Mouse (Mus musculus) embryonic facial prominence, embryonic 12.5 days (tissue): ENCODE data around the gene Rab43. TPM values are rescaled to one million over a fixed set of nuclear protein-coding genes. Genes with fewer than 3 reads are reported as not detected.
"Not testable (repeated sequence)": the region's sequence is repeated elsewhere in the genome, so short reads cannot be mapped to it uniquely, and the experiment has no call there.

Source experiments
- ATAC-seq: fragments of 200-750 bp; cut with Nextera tagmentation; 2 replicates; pipeline ENCODE4 v1.8.0; 2017; ENCODE audit not compliant: insufficient number of reproducible peaks, insufficient read depth, low FRiP score, low TSS enrichment
- H3K27ac ChIP-seq: fragments of 300-500 bp; sonication (generic); 2 replicates; pipeline ENCODE4 v1.5.1; 2016; ENCODE audit warnings: mild to moderate bottlenecking
- H3K27me3 ChIP-seq: fragments of 300-500 bp; sonication (generic); 2 replicates; pipeline ENCODE4 v1.6.1; 2016; ENCODE audit warnings: mild to moderate bottlenecking, moderate library complexity
- H3K36me3 ChIP-seq: fragments of 300-500 bp; sonication (generic); 2 replicates; pipeline ENCODE4 v1.6.1; 2016; ENCODE audit warnings: mild to moderate bottlenecking
- H3K4me1 ChIP-seq: fragments of 300-500 bp; sonication (generic); 2 replicates; pipeline ENCODE4 v1.6.1; 2016
- H3K4me2 ChIP-seq: fragments of 300-500 bp; sonication (generic); replicated peaks from 2 replicates; pipeline ENCODE4 v1.6.1; 2016; ENCODE audit warnings: mild to moderate bottlenecking, moderate library complexity
- H3K4me3 ChIP-seq: fragments of 300-500 bp; sonication (generic); 2 replicates; pipeline ENCODE4 v1.5.1; 2016; ENCODE audit warnings: mild to moderate bottlenecking
- H3K9ac ChIP-seq: fragments of 300-500 bp; sonication (generic); 2 replicates; pipeline ENCODE4 v1.6.1; 2016; ENCODE audit warnings: mild to moderate bottlenecking, moderate library complexity
- H3K9me3 ChIP-seq: fragments of 300-500 bp; sonication (generic); 2 replicates; pipeline ENCODE4 v1.6.1; 2016; ENCODE audit warnings: mild to moderate bottlenecking, moderate library complexity
- WGBS: fragments of 180-500 bp; shearing (Covaris S2); methylation state at CpG from one replicate; pipeline ENCODE4 v1.1.7; 2016; 5-methylcytosine and 5-hydroxymethylcytosine counted together
- polyA plus RNA-seq: library from polyadenylated mRNA; unstranded; fragments of >200 nt; fragmentation: Nextera tagmentation; extraction: Ambion mirVana; gene quantifications from 2 replicates; pipeline ENCODE4 v1.2.1, GENCODE M21; 2016

Rab43 gene
- polyA plus RNA-seq, 1 experiment from 2014 or later, result 12.0 TPM

GRCm38 (mm10) chr6:87779174-87780165 lies 32.5 kb downstream of the Rab43 start:
- Histone ChIP-seq H3K27ac (no peak overlapping the region), H3K9ac (no peak overlapping the region), H3K9me3 (no peaks in the 10 kb centered on the region), H3K27me3 (no peaks in the 10 kb centered on the region), H3K36me3 (no peaks in the 10 kb centered on the region), H3K4me3 (no peak overlapping the region), H3K4me2 (no peak overlapping the region), H3K4me1 (no peaks in the 10 kb centered on the region)
- no peak for ATAC-seq
- 83% methylated on average over 11 of the region's 11 CpGs for WGBS

GRCm38 (mm10) chr6:87778294-87779173 lies 33.4 kb downstream of the Rab43 start:
- Histone ChIP-seq H3K36me3 (no peaks in the 10 kb centered on the region), H3K4me1 (no peaks in the 10 kb centered on the region), H3K4me2 (no peak overlapping the region), H3K9ac (no peak overlapping the region), H3K27ac (no peak overlapping the region), H3K9me3 (no peaks in the 10 kb centered on the region), H3K27me3 (no peaks in the 10 kb centered on the region), H3K4me3 (no peak overlapping the region)
- no peak for ATAC-seq
- 73% methylated on average over 11 of the region's 11 CpGs for WGBS

GRCm38 (mm10) chr6:87777842-87778241 lies 34.1 kb downstream of the Rab43 start, which contains the start of gene Gp9:
TSS of gene Gp9 (plus strand) at chr6:87778072.
- no peaks in the 10 kb centered on the region for H3K9me3 ChIP-seq
- H3K4me1 ChIP-seq, result no peaks in the 10 kb centered on the region
- WGBS, result 74% methylated on average over 2 of the region's 2 CpGs
- no peak within 1 kb of the TSS for H3K4me3 ChIP-seq
- H3K27me3 ChIP-seq, result no peaks in the 10 kb centered on the region
- H3K9ac ChIP-seq, result no peak within 1 kb of the TSS
- ATAC-seq, result no peak
- no peaks in the 10 kb centered on the region for H3K36me3 ChIP-seq
- no peak within 1 kb of the TSS for H3K4me2 ChIP-seq
- no peak within 1 kb of the TSS for H3K27ac ChIP-seq

- no peak for ATAC-seq
Measured at GRCm38 (mm10) chr6:87776663-87777062, 35.3 kb downstream of the Rab43 start.

GRCm38 (mm10) chr6:87775588-87776245 lies 36.2 kb downstream of the Rab43 start:
- no peaks in the 10 kb centered on the region for H3K9me3 ChIP-seq
- no peak overlapping the region for H3K4me2 ChIP-seq
- no peaks in the 10 kb centered on the region for H3K36me3 ChIP-seq
- WGBS, result 67% methylated on average over 3 of the region's 3 CpGs
- no peak overlapping the region for H3K27ac ChIP-seq
- H3K27me3 ChIP-seq, result no peaks in the 10 kb centered on the region
- no peaks in the 10 kb centered on the region for H3K4me1 ChIP-seq
- no peak overlapping the region for H3K9ac ChIP-seq
- no peak for ATAC-seq
- no peak overlapping the region for H3K4me3 ChIP-seq

More at GRCm38 (mm10) chr6:87776663-87777062, 35.3 kb downstream of the Rab43 start:
- H3K4me2 ChIP-seq, result no peak overlapping the region
- H3K4me1 ChIP-seq, result no peaks in the 10 kb centered on the region
- no peak overlapping the region for H3K27ac ChIP-seq
- no peaks in the 10 kb centered on the region for H3K36me3 ChIP-seq
- H3K4me3 ChIP-seq, result no peak overlapping the region
- WGBS, result 75% methylated on average over 1 of the region's 1 CpGs
- H3K9me3 ChIP-seq, result no peaks in the 10 kb centered on the region
- no peaks in the 10 kb centered on the region for H3K27me3 ChIP-seq
- H3K9ac ChIP-seq, result no peak overlapping the region

- H3K4me2 ChIP-seq, result no peak overlapping the region
- WGBS, result 86% methylated on average over 9 of the region's 9 CpGs
- no peaks in the 10 kb centered on the region for H3K4me1 ChIP-seq
- H3K9ac ChIP-seq, result no peak overlapping the region
- H3K27ac ChIP-seq, result no peak overlapping the region
- H3K36me3 ChIP-seq, result no peaks in the 10 kb centered on the region
- no peaks in the 10 kb centered on the region for H3K27me3 ChIP-seq
- no peaks in the 10 kb centered on the region for H3K9me3 ChIP-seq
- ATAC-seq, result no peak
- H3K4me3 ChIP-seq, result no peak overlapping the region
Measured at GRCm38 (mm10) chr6:87774909-87775308, 37.1 kb downstream of the Rab43 start.

GRCm38 (mm10) chr6:87774466-87774865 lies 37.5 kb downstream of the Rab43 start:
- no peak overlapping the region for H3K4me3 ChIP-seq
- no peaks in the 10 kb centered on the region for H3K27me3 ChIP-seq
- no peak for ATAC-seq
- no peak overlapping the region for H3K4me2 ChIP-seq
- no peaks in the 10 kb centered on the region for H3K4me1 ChIP-seq
- H3K9me3 ChIP-seq, result no peaks in the 10 kb centered on the region
- H3K27ac ChIP-seq, result no peak overlapping the region
- no peak overlapping the region for H3K9ac ChIP-seq
- 66% methylated on average over 1 of the region's 1 CpGs for WGBS
- no peaks in the 10 kb centered on the region for H3K36me3 ChIP-seq

- Histone ChIP-seq H3K9ac (no peak overlapping the region), H3K36me3 (no peaks in the 10 kb centered on the region), H3K4me1 (no peaks in the 10 kb centered on the region), H3K27ac (no peak overlapping the region), H3K4me3 (no peak overlapping the region), H3K27me3 (no peaks in the 10 kb centered on the region), H3K4me2 (no peak overlapping the region), H3K9me3 (no peaks in the 10 kb centered on the region)
- WGBS, result 63% methylated on average over 8 of the region's 8 CpGs
- no peak for ATAC-seq
Measured at GRCm38 (mm10) chr6:87770626-87771025, 41.3 kb downstream of the Rab43 start.

GRCm38 (mm10) chr6:87764296-87764695 lies 47.7 kb downstream of the Rab43 start:
- 98% methylated on average over 2 of the region's 2 CpGs for WGBS

GRCm38 (mm10) chr6:87763376-87764280 lies 48.3 kb downstream of the Rab43 start:
- Histone ChIP-seq H3K9me3 (no peaks in the 10 kb centered on the region), H3K4me2 (no peak overlapping the region), H3K4me3 (no peak overlapping the region), H3K36me3 (no peaks in the 10 kb centered on the region), H3K4me1 (no peaks in the 10 kb centered on the region), H3K27ac (no peak overlapping the region), H3K9ac (no peak overlapping the region), H3K27me3 (no peaks in the 10 kb centered on the region)
- ATAC-seq, result no peak
- 60% methylated on average over 4 of the region's 4 CpGs for WGBS

More at GRCm38 (mm10) chr6:87764296-87764695, 47.7 kb downstream of the Rab43 start:
- not testable (repeated sequence) for H3K27ac ChIP-seq, H3K9ac ChIP-seq, H3K9me3 ChIP-seq, H3K4me3 ChIP-seq, ATAC-seq, H3K36me3 ChIP-seq, H3K4me2 ChIP-seq, H3K27me3 ChIP-seq, H3K4me1 ChIP-seq
